Mouse (Mus musculus): ENCODE data around the gene Mfap3l. TPM values are rescaled to one million over a fixed set of nuclear protein-coding genes. Genes with fewer than 3 reads are reported as not detected.

Gene Mfap3l
- total and polyA plus RNA-seq, 3 experiments = 3.6 to 14.0 (median 11.8) TPM

DNA sequence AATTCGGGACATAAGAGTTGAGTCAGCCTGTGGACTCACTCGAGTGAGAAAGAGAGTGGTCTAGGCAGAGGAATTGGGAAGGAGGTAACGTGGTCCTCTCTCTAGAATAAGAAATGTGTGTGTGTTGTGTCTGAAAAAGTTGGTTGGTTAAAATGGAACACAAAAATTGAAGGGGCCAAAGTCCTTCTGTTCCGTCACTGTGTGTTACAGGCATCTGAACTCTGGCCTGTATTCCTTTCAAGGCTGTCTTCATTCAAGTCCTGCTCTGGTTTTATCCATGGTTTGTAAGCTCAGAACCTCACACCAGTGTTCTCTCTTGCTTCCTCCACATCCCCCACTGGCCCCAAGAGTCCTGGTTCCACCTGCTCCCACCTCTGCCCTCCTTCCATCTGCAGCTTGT lies 33.2 kb downstream of the Mfap3l start:
- Histone ChIP-seq H3K27ac (no peak overlapping the region), H3K27me3 (ENCODE audit: control insufficient read depth, insufficient read depth, low read length) (no peaks in the 10 kb centered on the region), H3K36me3 (ENCODE audit: control insufficient read depth, insufficient read depth, low read length) (no peaks in the 10 kb centered on the region), H3K4me1 (ENCODE audit: control insufficient read depth, insufficient read depth, low read length) (no peaks in the 10 kb centered on the region), H3K9ac (ENCODE audit: low read depth, low read length) (no peak overlapping the region), H3K79me2 (replicated peaks; ENCODE audit: control insufficient read depth, insufficient read depth, low read length) (no peaks in the 10 kb centered on the region), H3K4me3 (no peak overlapping the region)
- no peak for DNase-seq
- WGBS = 75% methylated on average over 4 of the region's 4 CpGs
- TF ChIP-seq POLR2A (IDR thresholded peaks at IDR 0.05; ENCODE audit: insufficient read depth, low read depth, low read length) = no peak
- TF ChIP-seq CTCF (IDR thresholded peaks at IDR 0.05) = no peak
- TF ChIP-seq EP300 (IDR thresholded peaks at IDR 0.05; ENCODE audit: insufficient read depth, low read depth, low read length) = no peak
- intact Hi-C loops (cut with DNase I) = no loop called here

DNA sequence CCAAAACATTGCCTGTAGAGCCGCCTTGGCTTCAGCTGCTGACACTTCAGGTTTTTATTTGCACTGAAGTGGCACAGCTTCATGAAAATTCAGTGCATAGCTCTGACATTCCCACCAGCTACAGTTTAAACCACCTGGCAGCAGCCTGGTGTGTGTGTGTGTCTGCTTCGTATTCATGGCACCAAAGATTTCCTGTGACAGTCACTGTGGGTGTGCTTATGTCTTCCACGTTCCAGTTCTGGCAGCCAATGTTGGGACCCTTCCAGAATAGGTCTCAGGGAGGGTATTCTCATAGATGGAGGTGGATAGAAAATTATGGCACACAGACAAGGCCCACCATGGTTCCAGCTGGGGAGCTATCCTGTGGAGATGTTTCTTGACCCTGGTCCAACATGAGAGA lies 34.2 kb downstream of the Mfap3l start:
- no peaks in the 10 kb centered on the region for H3K79me2 ChIP-seq (replicated peaks; ENCODE audit: control insufficient read depth, insufficient read depth, low read length)
- no peaks in the 10 kb centered on the region for H3K36me3 ChIP-seq (ENCODE audit: control insufficient read depth, insufficient read depth, low read length)
- 53% methylated on average over 3 of the region's 3 CpGs for WGBS
- H3K9ac ChIP-seq (ENCODE audit: low read depth, low read length) = no peak overlapping the region
- TF ChIP-seq EP300 (IDR thresholded peaks at IDR 0.05; ENCODE audit: insufficient read depth, low read depth, low read length) = no peak
- no peak for TF ChIP-seq CTCF (IDR thresholded peaks at IDR 0.05)
- TF ChIP-seq POLR2A (IDR thresholded peaks at IDR 0.05; ENCODE audit: insufficient read depth, low read depth, low read length) = no peak
- no peak overlapping the region for H3K27ac ChIP-seq
- DNase-seq = no peak
- H3K4me1 ChIP-seq (ENCODE audit: control insufficient read depth, insufficient read depth, low read length) = no peaks in the 10 kb centered on the region
- no peak overlapping the region for H3K4me3 ChIP-seq
- no peaks in the 10 kb centered on the region for H3K27me3 ChIP-seq (ENCODE audit: control insufficient read depth, insufficient read depth, low read length)
- intact Hi-C loops (cut with DNase I) = no loop called here

DNA sequence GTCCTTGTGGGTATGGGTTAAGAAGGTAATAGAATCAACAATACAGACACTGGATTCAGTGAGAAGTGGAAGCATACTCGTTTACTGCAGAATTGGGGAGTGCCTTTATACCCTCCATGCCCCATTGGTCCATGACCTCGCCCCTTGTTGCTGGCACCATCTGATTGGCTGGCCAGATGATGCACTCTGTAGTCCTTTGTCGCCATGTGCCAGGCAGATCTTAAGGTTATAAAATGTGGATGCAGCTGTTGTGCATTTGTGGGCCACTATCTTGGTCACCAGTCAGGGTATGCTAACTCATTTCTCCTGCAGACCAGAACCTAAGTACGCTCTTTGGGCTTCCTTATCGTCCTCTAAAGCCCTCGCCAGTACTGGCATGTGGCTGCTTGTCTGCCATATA lies 46.0 kb downstream of the Mfap3l start:
- Histone ChIP-seq H3K4me1 (ENCODE audit: control insufficient read depth, insufficient read depth, low read length) (no peaks in the 10 kb centered on the region), H3K36me3 (ENCODE audit: control insufficient read depth, insufficient read depth, low read length) (no peaks in the 10 kb centered on the region), H3K4me3 (no peak overlapping the region), H3K27ac (no peak overlapping the region), H3K9ac (ENCODE audit: low read depth, low read length) (no peak overlapping the region), H3K79me2 (replicated peaks; ENCODE audit: control insufficient read depth, insufficient read depth, low read length) (no peaks in the 10 kb centered on the region), H3K27me3 (ENCODE audit: control insufficient read depth, insufficient read depth, low read length) (no peaks in the 10 kb centered on the region)
- TF ChIP-seq EP300 (IDR thresholded peaks at IDR 0.05; ENCODE audit: insufficient read depth, low read depth, low read length) = no peak
- no peak for TF ChIP-seq CTCF (IDR thresholded peaks at IDR 0.05)
- TF ChIP-seq POLR2A (IDR thresholded peaks at IDR 0.05; ENCODE audit: insufficient read depth, low read depth, low read length) = no peak
- 77% methylated on average over 6 of the region's 6 CpGs for WGBS
- no peak for DNase-seq
- intact Hi-C loops (cut with DNase I) = no loop called here

- DNase-seq = no peak
- 81% methylated on average over 4 of the region's 4 CpGs for WGBS
- Histone ChIP-seq H3K4me1 (ENCODE audit: control insufficient read depth, insufficient read depth, low read length) (no peaks in the 10 kb centered on the region), H3K36me3 (ENCODE audit: control insufficient read depth, insufficient read depth, low read length) (no peaks in the 10 kb centered on the region), H3K27me3 (ENCODE audit: control insufficient read depth, insufficient read depth, low read length) (no peaks in the 10 kb centered on the region), H3K79me2 (replicated peaks; ENCODE audit: control insufficient read depth, insufficient read depth, low read length) (no peaks in the 10 kb centered on the region), H3K4me3 (no peak overlapping the region), H3K27ac (no peak overlapping the region), H3K9ac (ENCODE audit: low read depth, low read length) (no peak overlapping the region)
- TF ChIP-seq EP300 (IDR thresholded peaks at IDR 0.05; ENCODE audit: insufficient read depth, low read depth, low read length) (no peak), CTCF (IDR thresholded peaks at IDR 0.05) (no peak), POLR2A (IDR thresholded peaks at IDR 0.05; ENCODE audit: insufficient read depth, low read depth, low read length) (no peak)
- intact Hi-C loops (cut with DNase I) = no loop called here
Measured at GRCm38 (mm10) chr8:60681811-60682210, 49.2 kb downstream of the Mfap3l start.

DNA sequence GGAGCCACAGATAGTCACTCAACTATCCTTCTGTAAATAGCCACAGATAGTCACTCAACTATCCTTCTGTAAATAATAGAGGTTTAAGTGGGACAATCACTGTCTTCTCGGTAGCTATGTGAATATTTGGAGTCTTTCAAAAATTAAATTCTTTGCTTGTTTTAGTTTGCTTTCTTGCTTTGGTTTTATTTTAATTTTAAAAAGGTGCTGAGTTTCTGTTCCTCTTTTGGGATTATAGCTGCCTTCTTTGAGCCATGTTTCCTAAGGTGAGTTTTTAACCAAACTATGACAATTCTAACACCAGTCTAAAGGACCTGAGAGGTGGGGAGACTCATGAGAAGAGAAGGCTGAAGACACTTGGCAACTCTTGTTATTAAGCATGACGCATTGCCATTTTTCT lies 49.7 kb downstream of the Mfap3l start:
- Histone ChIP-seq H3K79me2 (replicated peaks; ENCODE audit: control insufficient read depth, insufficient read depth, low read length) (no peaks in the 10 kb centered on the region), H3K9ac (ENCODE audit: low read depth, low read length) (no peak overlapping the region), H3K36me3 (ENCODE audit: control insufficient read depth, insufficient read depth, low read length) (no peaks in the 10 kb centered on the region), H3K4me1 (ENCODE audit: control insufficient read depth, insufficient read depth, low read length) (no peaks in the 10 kb centered on the region), H3K27me3 (ENCODE audit: control insufficient read depth, insufficient read depth, low read length) (no peaks in the 10 kb centered on the region), H3K4me3 (no peak overlapping the region), H3K27ac (no peak overlapping the region)
- TF ChIP-seq EP300 (IDR thresholded peaks at IDR 0.05; ENCODE audit: insufficient read depth, low read depth, low read length) (no peak), CTCF (IDR thresholded peaks at IDR 0.05) (no peak), POLR2A (IDR thresholded peaks at IDR 0.05; ENCODE audit: insufficient read depth, low read depth, low read length) (no peak)
- DNase-seq = no peak
- WGBS = 80% methylated on average over 2 of the region's 2 CpGs
- intact Hi-C loops (cut with DNase I) = no loop called here

- 86% methylated on average over 8 of the region's 8 CpGs for WGBS
- H3K27me3 ChIP-seq (ENCODE audit: control insufficient read depth, insufficient read depth, low read length) = no peaks in the 10 kb centered on the region
- no peak overlapping the region for H3K4me3 ChIP-seq
- no peaks in the 10 kb centered on the region for H3K79me2 ChIP-seq (replicated peaks; ENCODE audit: control insufficient read depth, insufficient read depth, low read length)
- DNase-seq = no peak
- intact Hi-C loops (cut with DNase I) = no loop called here
- H3K4me1 ChIP-seq (ENCODE audit: control insufficient read depth, insufficient read depth, low read length) = no peaks in the 10 kb centered on the region
- H3K9ac ChIP-seq (ENCODE audit: low read depth, low read length) = no peak overlapping the region
- no peaks in the 10 kb centered on the region for H3K36me3 ChIP-seq (ENCODE audit: control insufficient read depth, insufficient read depth, low read length)
- TF ChIP-seq POLR2A (IDR thresholded peaks at IDR 0.05; ENCODE audit: insufficient read depth, low read depth, low read length) = no peak
- TF ChIP-seq EP300 (IDR thresholded peaks at IDR 0.05; ENCODE audit: insufficient read depth, low read depth, low read length) = no peak
- no peak overlapping the region for H3K27ac ChIP-seq
Measured at GRCm38 (mm10) chr8:60711516-60712086, 79.0 kb downstream of the Mfap3l start.

Measured in heart, adult 2 months (tissue).